Mouse (Mus musculus) bone marrow, adult 2 months (tissue): ENCODE data around the gene Pitx3. TPM values are rescaled to one million over a fixed set of nuclear protein-coding genes. Genes with fewer than 3 reads are reported as not detected.

Experiments used
- H3K27ac ChIP-seq: fragments of 200-500 bp; 2 replicates; pipeline ENCODE4 v1.5.1; 2012; ENCODE audit warnings: low read depth, mild to moderate bottlenecking, control low read depth, inconsistent platforms, low read length; ENCODE audit not compliant: control insufficient read depth, poor library complexity, insufficient read depth
- H3K4me1 ChIP-seq: fragments of 200-500 bp; 2 replicates; pipeline ENCODE4 v1.6.1; 2011; ENCODE audit warnings: low read length; ENCODE audit not compliant: control insufficient read depth, insufficient read depth
- H3K4me3 ChIP-seq: fragments of 200-500 bp; replicated peaks from 2 replicates; pipeline ENCODE3; 2011; ENCODE audit warnings: mild to moderate bottlenecking, low read depth, low read length, control low read depth; ENCODE audit not compliant: control insufficient read depth
- CTCF ChIP-seq: fragments of 200-500 bp; IDR thresholded peaks from 2 replicates; pipeline ENCODE4 v1.5.1; 2011; ENCODE audit warnings: low read length, control low read depth; ENCODE audit not compliant: control insufficient read depth, insufficient read depth
- POLR2A ChIP-seq: fragments of 200-500 bp; IDR thresholded peaks from 2 replicates; pipeline ENCODE4 v1.6.1; 2011; ENCODE audit warnings: low read depth, mild to moderate bottlenecking, control low read depth, low read length, borderline replicate concordance; ENCODE audit not compliant: control insufficient read depth
- WGBS: fragments of 180-500 bp; shearing (Covaris S2); methylation state at CpG from one replicate; pipeline ENCODE4 v1.1.7; 2018; 5-methylcytosine and 5-hydroxymethylcytosine counted together
- polyA plus RNA-seq: library from polyadenylated mRNA; stranded (reverse); fragments of >200 nt; gene quantifications from 2 replicates; pipeline ENCODE4 v1.2.4, GENCODE M21; 2011; ENCODE audit warnings: low replicate concordance; ENCODE audit not compliant: missing spikeins, insufficient read depth, insufficient read length

Pitx3 gene
- polyA plus RNA-seq, result not detected in 2 replicates

DNA sequence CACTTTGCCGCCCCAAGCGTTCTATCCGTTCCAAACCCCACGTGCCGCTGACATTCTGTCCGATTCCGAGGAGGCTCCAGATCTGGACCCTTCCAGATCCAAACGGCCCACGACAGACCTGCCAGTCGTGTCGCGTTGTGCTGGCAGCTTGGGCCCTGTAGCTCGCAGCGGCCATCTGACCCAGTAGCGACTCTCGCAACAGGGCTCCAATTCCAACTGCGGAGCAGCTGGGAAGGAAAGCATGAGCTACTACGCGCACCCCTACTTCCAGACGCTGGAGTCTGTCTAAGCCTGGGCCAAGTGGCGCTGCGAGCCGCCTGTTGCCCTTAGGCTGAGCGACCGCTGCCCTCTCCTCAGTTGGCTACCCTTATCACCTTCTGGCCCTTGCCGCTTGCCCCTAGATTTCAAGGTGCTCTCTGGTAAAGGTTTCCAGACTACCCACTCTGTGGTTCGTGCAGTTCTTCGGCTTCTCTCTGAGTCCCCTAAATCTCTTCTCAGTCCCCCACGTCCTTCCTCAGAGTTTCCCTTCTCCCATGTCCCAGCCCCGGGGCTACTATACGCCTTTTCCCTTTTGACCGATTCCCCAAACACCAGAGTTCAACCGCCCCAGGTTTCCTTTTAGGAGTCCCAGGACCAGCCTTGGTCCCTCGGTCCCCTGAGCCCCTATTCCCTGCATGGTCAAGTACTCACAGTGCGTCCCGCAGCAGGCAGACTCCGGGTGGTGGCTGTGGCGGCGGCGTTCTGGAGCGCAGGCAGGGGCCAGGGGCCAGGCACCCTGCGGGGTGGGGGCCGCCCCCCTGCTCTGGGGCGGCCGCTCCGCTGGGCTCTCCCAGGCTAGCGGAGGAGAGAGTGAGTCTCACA, at the start of gene Pitx3:
Pitx3 (minus strand) TSS at position 816 of the 861 bp plus-strand sequence.
- no peak for TF ChIP-seq POLR2A
- no peak for TF ChIP-seq CTCF
- Histone ChIP-seq H3K4me3 (no peak within 1 kb of the TSS), H3K4me1 (no peaks in the 10 kb centered on the region), H3K27ac (no peak within 1 kb of the TSS; the same call in 1 of the 2 replicates)
- 3% methylated on average over 47 of the region's 47 CpGs for WGBS

DNA sequence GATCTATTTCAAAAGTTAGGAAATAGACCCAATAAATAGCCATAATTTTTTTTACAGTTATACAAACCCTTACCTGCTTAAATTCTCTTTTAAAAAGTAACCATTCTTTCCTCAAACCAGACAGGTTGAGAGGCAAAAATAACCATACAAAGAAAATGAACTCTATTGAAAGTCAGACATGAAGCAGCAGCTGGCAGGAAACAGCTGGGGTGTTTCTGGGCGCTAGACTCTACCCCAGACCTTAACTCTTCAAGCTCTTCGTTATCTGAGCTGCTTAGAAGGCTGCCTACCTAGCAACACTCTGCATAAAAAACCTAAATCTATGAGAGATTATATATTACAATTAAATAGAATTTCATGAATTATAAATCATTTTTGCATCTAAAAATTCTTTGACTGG, 39.1 kb upstream of the Pitx3 start:
- WGBS, result 32% methylated on average over 2 of the region's 2 CpGs
- H3K4me1 ChIP-seq, result no peaks in the 10 kb centered on the region; the same call in 1 of the 2 replicates
- no peak overlapping the region for H3K27ac ChIP-seq
- TF ChIP-seq CTCF (no peak), POLR2A (no peak)
- H3K4me3 ChIP-seq, result no peak overlapping the region

DNA sequence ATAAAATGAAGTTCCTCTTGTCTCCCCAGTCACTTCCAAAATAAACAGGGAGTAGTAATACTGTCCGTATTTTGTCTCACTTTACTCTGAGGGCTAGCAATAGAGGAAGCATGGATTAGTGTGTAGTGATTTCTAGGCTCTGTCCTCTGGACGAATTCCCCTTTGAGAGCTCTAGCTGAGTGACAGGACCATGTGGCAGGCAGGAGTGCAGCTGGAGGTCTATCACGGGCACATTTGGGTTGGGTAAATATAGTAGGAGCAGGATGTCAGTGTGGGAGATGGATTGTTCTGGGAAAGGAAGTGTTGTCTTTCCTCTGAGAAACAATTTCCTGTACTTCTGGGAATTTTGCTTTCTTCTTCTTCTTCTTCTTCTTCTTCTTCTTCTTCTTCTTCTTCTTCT, 38.5 kb upstream of the Pitx3 start:
- Histone ChIP-seq H3K4me1 (no peaks in the 10 kb centered on the region; the same call in 1 of the 2 replicates), H3K4me3 (no peak overlapping the region), H3K27ac (no peak overlapping the region)
- TF ChIP-seq POLR2A, result no peak
- no peak for TF ChIP-seq CTCF
- WGBS, result 17% methylated on average over 3 of the region's 3 CpGs

DNA sequence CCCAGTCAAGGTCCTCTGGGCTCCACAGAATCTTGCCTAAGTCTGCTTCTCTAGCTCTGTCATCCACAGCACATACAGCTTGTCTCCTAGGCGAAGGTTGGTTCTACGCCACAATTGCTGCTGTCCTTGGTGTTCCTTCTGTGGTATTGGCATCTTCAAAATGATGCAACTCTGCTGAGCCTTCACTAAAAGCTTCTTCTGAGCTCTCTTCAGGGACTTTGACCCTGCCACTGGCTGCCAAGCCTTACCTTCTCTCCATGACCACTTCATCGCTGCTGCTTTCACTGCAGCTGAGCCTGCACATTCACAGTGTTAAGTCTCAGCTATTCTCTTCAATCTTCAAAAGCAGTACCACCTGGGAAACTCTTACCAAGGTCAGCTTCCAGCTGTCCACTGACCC, 34.1 kb upstream of the Pitx3 start:
- H3K4me1 ChIP-seq, result no peaks in the 10 kb centered on the region
- TF ChIP-seq POLR2A (no peak), CTCF (no peak)
- 86% methylated on average over 3 of the region's 3 CpGs for WGBS
- no peak overlapping the region for H3K27ac ChIP-seq
- H3K4me3 ChIP-seq, result no peak overlapping the region

DNA sequence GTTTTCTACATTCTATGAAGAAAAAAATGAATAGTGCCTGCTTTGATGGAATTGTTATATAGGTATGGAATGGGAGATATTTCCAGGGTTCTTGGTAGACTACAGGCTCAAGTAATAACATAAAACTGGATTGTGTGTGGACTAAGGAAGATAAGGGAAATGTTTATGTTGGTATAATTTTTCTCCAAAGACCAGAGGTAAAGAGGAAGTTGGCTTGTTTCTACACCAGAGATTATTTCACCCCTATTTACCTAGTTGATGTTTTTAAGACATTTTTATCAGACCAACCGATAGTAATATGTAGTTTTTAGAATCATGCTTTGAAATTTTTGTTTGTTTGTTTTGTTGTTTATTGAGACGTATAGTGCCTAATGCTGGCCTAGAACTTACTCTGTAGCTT, 32.1 kb upstream of the Pitx3 start:
- Histone ChIP-seq H3K4me1 (no peaks in the 10 kb centered on the region), H3K4me3 (no peak overlapping the region)
- WGBS, result 62% methylated on average over 2 of the region's 2 CpGs

DNA sequence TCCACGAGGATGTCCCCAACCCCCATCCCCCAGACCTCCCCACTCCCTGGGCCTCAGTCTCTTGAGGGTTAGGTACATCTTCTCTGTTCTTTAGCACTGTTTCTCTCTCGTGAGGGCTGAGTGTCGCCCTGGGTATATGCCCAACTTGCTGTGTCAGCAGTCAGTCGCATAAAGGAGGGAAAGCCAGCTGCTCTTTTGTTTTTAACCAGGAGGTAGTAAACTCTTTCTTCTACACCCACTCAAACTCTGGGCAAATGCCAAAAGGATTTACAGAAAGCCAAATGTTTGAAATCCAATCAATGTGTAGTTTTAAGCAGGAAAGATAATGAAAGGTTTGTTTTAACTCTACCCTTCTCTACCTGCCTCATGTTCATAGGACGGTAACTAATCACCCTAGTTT, 28.9 kb upstream of the Pitx3 start:
- WGBS, result 74% methylated on average over 5 of the region's 5 CpGs
- Histone ChIP-seq H3K4me3 (no peak overlapping the region), H3K27ac (no peak overlapping the region), H3K4me1 (no peaks in the 10 kb centered on the region)
- TF ChIP-seq POLR2A (no peak), CTCF (no peak)

More for the DNA sequence above, 32.1 kb upstream of the Pitx3 start:
- no peak overlapping the region for H3K27ac ChIP-seq
- no peak for TF ChIP-seq CTCF
- no peak for TF ChIP-seq POLR2A

DNA sequence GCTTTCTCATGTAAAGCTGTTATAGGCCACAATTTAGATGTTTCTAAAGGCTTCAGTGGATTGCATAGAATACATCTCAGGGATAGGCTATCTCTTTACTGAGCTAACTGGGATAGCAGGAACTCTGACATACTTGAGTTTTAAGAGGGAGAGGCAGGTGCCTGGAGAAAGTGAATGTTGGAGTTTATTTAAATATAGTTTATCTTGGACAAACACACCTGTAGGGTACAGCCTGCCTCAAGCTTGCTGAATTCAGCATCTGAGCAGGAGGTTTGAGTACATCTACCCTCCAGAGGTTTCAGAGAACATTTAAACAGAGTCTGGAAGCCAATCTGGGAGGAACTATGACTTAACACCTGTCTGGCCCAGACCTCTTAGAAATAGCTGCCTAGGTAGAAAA, 27.0 kb upstream of the Pitx3 start:
- no peak overlapping the region for H3K27ac ChIP-seq
- no peaks in the 10 kb centered on the region for H3K4me1 ChIP-seq
- no peak overlapping the region for H3K4me3 ChIP-seq
- TF ChIP-seq CTCF (no peak), POLR2A (no peak)

DNA sequence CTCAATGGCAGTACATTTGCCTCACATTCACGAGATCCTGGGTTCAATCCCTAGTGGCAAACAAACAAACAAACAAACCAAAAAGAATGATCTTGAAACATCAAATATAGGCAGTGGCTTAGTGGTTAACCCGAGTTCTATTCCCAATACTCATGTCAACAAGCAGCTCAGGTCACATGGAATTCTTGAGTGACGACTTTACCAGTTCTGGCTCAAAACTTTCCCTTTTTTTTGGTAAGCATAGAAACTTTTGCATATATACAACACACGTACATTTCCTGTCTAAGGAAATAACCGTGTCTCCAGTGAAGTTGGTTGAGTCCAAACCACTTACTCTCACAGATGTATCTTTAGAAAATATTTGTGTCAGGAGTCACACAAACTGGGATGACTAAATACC, 24.4 kb upstream of the Pitx3 start:
- no peak overlapping the region for H3K4me3 ChIP-seq
- WGBS, result 58% methylated on average over 5 of the region's 5 CpGs
- no peaks in the 10 kb centered on the region for H3K4me1 ChIP-seq
- no peak for TF ChIP-seq POLR2A
- no peak overlapping the region for H3K27ac ChIP-seq
